Mouse (Mus musculus) kidney, postnatal 36 days (tissue): ENCODE data around the gene Drap1.

Experiments used
- DNase-seq, 2 experiments: peaks; one replicate each; pipeline ENCODE4 v3.0.0; 2021 to 2022; ENCODE audit warnings: mixed read lengths in 2 of 2

Drap1 gene

DNA sequence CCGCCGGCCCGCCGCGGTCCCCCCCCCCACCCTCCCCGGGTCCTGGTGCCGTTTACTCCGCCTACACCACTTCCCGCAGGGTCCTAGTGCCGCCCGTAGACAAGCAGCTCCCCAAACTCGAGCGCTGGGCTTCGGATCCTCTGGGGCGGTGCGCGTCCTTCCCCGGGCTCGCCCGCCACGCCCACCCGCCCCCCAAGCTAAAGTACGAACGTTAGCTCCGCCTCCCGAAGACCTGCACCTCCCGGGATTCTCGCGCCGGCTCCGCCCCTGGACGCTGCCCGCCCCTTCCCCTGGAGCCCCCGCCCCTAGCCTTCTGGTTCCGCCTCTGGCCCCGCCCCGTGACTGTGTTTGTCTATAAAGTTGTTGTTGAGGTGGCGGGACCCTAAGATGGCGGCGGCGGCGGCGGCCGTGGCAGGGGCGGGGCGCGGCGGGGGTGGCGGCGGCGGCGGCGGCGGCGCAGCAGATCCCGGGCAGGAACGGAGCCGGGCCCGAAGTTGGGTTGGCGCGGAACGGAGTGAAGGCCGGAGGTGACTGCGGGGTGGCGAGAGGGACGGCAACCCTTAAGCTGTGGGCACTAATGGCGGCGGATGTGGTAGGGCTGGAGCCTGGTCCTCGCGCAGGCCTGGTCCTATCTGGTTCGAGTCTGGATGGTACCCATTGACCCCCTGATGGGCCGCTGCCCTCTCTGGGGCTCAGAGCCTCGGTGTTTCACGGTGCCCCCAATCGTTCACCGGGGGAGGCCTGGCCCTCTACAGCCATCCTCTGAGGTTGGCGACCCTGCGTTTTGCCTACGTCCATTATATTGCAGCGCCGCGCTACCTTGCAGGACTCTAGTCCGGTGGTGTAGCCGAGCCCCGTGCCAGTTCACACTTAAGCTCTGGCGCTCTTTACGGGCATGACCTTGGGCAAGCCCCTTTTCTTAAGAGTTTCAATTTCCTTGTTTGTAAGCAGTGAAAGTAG lies at the start of gene Drap1, which contains the start of gene AI837181:
TSS of gene Drap1 (minus strand) at position 198 of the 960 bp plus-strand sequence.
TSS of gene AI837181 (plus strand) at position 363 of the 960 bp plus-strand sequence.
- peak; percentile 96 to 98 for DNase-seq

DNA sequence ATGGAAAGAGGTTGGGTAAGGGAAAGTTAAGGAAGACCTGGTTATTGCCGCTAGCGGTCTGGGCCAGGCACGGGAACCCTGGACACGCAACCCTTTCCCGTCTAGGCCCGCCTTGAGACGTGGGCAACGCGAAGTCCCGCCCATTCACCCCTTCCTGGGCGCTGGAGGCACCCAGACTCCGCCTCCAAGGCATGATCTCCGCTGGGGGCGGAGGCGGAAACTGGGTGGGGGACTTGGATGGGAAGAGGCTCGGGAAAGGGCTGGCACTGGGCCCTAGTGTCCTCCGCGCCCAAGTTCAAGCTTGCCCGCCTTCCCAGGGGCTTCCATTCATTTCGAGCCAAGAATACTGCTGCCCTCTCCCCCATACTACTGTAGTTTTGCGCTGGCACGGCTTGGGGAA lies 48.9 kb upstream of the Drap1 start, which contains the start of gene Efemp2:
TSS of gene Efemp2 (plus strand) at position 235 of the 400 bp plus-strand sequence.
- DNase-seq: peak; percentile 85 to 86

DNA sequence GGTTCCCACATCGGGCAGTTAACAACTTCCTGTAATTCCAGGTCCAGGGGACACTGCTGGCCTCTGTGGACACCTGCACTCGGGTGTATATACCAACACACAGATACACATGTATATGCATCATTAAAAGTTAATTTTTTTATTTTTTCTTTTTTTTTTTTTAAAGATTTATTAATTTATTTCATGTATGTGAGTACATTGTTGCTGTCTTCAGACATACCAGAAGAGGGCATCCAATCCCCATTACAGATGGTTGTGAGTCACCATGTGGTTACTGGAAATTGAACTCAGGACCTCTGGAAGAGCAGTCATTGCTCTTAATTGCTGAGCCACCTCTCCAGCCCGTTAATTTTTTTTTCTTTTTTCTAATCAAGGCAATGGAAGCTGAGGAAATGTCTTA lies 48.1 kb upstream of the Drap1 start:
- DNase-seq: no peak

DNA sequence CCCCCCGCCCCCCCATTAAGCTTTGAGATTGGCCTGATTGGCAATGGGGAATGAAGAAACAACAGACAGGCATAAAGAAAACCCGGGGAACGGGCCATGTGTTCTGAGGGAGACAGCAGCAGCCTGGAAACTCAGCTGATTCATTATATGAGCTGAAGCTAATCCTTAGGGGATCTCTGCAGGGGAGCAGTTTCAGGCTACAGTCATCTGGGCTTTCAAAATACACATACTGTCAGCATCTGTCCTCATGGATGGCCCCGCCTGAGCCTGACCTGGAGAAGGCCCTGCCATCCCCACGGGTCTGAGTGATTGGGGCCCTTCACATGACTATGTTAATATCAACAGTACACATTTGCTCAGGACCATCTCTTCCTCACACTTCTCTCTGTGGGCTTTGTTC lies 47.1 kb upstream of the Drap1 start:
- DNase-seq: no peak

DNA sequence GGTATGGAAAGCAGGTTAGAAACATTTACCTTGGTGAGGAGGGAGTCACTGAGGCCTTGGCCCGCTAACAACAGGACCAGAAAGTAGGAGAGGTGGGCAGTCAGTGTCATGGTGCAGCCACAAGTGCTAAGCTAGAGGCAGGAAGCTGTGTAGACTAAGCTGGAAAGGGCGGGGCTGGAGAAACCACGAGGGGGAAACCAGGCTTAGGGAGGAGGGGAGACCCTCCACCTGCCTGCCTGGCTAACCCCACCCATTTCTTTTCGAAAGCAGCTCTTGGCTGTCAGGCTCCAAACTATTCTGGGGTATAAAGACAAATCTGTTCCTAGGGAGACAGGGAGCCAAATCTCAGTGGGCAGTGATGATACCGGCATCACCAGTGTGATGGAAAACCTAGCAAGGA lies 43.6 kb upstream of the Drap1 start, which contains the start of gene Ctsw:
TSS of gene Ctsw (minus strand) at position 134 of the 400 bp plus-strand sequence.
- no peak for DNase-seq

DNA sequence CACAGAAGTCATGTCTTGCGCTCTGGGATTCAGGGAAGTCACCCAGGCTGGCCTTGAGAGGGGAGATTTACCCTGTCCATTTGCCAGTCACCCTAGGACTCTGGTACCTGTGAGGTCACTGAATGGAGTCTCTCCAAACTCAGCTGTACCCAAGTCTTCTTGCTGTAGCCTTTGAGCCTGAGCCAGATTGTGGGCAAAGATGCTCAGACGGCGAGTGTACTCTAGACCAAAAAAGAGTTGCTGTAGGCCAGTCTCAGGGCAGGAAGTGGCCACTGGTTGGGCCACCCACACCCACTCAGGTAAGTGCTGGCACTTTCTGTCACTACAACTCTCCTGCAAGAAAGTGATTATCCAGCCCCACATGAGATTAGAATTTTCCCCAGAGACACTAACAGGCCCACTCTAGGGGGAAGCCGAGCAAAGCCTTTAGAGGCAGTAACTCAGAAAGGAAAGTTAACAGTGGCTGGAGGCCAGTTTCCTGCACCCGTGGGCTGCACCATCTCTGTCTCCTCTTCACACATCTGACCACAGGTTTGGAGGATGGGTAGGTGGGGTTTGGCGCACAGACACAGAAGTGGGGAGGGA lies 42.2 kb upstream of the Drap1 start:
- no peak for DNase-seq

DNA sequence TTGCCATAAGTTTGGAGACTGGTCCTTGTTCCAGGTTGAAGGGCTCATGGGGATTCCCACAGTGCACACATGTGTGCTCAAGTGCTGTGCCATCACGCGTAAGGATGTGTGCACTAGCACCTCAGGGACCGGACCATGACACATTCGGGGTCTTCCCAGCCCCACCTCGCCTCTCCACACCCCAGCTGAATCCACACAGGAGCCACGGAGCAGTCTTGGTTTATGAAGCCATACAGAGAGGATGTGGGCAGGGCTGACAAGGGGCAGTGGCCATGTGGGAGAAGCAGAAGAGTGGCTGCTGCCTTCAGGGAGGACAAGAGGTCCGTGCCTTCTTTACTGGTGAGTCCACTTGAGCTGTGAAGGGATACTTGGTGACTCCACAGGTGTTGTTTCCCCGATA lies 40.3 kb upstream of the Drap1 start:
- DNase-seq: no peak

DNA sequence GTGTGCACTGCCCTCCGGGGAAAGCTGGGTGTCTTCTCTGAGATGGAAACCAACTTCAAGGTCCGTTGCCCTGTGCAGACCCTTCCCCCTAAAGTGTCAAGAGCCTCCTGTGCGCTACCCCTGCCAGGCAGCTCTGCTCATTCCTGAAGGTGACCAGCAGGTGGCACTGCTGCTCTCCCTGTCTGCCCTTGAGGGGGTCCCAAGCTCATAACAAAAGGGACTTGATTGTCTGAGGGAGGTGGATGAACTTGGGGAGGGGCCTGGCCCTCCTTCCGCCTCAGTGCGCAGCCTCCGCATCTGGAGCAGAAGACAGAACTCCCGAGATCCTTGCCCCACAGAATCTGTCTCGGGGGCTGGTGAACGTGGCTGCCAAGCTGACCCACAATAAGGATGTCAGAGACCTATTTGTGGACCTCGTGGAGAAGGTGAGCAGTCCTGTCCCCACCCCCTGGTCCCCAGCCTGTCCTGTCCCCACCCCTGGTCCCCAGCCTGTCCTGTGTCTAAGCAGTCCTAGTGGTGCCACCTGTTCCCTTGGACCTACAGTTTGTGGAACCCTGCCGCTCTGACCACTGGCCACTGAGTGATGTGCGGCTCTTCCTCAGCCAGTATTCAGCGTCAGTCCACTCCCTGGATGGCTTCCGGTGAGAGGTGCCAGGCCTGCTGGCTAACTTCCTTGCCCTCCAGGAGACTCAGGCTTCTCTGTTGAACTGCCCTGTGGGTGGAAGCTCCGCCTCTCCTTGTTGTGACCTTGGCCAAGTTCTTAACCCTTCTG lies 39.2 kb upstream of the Drap1 start:
- DNase-seq: peak; percentile 60 to 69

DNA sequence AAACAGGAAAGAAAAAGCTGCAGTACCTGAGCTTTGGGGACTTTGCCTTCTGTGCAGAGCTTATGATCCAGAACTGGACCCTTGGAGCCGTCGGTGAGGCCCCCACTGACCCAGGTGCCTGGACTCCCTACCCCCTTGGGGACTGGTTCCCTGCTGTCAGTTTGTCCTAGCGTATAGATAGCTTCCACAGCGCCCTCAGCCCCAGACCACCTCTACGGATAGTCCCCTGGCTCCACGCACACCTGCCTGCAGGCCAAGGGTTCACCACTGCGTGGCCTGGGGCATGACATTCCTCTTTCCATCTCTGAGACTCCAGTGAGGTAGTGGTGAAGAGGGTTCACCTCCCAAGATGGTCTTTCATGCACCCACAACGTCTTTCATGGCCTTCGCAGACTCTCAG lies 38.4 kb upstream of the Drap1 start:
- DNase-seq: no peak

DNA sequence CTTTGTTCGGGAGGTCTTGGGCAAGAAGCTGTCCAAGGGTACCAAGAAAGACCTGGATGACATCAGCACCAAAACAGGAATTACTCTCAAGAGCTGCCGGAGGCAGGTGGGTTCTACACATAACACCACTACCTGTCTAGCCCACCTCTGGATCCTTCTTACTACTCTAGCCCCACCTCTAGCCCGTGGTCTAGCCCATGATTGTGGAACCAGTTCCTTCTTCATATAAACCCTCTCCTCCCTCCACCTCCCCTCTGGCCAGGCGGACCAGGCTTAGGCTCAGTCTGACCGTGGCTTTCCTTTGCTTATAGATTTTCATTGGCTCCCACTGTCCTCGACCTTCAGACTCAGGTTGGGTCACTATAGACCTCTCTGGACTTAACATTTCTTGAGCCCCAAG lies 36.6 kb upstream of the Drap1 start:
- DNase-seq: no peak

DNA sequence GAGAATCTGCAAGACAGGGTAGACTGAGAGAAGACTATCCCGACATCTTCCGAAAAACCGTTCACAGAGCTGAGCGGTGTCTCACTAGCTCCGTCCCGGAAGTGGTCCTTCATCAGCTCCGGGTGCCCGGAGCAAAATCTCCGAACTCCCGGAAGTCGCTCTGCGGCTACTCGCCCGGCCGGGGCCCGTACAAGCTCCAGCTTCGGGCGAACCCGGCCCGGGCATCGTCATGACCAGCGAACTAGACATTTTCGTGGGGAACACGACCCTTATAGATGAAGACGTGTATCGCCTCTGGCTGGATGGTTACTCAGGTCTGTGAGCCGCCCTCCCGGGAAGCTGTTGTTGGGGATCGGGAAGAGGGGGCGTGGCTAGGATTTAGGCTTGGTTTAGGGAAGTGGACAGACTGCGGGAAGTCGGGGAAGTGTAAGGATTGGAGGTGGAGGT lies 35.7 kb upstream of the Drap1 start, which contains the start of gene Fibp:
TSS of gene Fibp (plus strand) at position 151 of the 447 bp plus-strand sequence.
- peak; percentile 87 to 92 for DNase-seq

DNA sequence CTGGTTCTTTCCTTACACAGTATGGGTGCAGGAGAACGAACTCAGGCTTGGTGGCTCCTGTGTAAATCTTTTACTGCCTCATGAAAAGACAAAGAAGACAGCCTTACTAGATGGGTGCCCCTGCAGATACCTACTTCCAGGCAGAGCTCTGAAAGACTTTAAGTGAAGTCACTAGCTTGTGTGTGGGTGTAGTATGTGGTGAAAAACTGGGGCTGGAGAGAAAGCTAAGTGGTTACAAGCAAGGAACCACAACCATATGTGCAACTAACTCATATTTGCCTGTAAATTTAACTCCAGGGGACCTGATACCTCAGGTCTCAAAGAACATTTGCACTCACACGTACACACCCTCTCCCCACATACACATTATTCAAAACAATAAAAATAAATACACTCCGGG lies 35.1 kb upstream of the Drap1 start:
- no peak for DNase-seq

DNA sequence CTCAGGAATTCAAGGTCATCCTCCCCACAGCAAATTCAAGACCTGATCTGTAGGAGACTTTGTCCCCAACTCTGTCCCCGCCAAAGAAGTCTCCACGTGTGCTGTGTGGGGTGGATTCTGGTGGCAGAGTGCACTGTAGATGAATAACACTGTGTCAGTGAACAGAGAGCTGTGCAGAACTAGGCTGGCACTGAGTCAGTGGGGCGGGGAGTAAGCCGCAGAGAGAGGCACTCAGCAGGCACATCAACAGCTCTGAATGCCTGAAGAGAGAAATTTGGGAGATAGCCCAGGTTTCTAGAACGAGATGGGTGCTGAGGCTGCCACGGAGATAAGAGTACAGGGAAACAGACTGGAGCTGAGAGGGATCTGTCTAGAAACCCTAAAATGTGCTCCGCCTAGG lies 34.2 kb upstream of the Drap1 start:
- DNase-seq: peak; percentile 47 to 58

DNA sequence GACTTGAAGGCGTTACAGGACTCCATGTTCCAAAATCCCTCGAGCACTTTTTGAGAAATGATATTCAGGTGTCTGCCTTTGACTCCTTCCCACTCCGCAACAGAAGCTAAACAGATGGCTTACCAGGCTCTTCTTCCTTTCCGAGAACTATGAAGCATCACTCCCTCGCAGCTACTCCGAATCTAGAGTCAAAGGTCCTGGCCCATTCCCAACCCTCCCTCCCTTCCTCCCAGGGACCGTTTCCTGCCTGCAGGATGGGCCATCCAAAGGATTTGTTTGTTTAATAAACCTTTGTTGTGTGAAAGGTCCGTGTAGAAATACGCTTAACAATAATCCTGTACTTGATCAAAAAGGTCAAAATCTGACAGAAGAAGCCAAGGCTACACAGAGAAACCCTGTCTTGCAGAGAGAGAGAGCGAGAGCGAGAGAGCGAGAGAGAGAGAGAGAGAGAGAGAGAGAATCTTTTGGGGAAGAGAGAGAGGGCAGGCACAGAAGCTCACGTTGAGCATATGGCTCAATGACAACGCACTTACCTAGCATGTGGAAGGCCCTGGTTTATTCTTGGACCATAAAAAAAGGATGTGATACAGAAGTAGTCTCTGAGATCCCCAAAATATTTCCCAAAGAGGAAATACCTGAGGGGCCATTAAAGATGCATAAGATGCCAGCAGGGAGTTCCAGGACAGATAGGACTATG lies 33.1 kb upstream of the Drap1 start, which contains the start of gene Ccdc85b:
TSS of gene Ccdc85b (minus strand) at position 149 of the 697 bp plus-strand sequence.
- DNase-seq: no peak

DNA sequence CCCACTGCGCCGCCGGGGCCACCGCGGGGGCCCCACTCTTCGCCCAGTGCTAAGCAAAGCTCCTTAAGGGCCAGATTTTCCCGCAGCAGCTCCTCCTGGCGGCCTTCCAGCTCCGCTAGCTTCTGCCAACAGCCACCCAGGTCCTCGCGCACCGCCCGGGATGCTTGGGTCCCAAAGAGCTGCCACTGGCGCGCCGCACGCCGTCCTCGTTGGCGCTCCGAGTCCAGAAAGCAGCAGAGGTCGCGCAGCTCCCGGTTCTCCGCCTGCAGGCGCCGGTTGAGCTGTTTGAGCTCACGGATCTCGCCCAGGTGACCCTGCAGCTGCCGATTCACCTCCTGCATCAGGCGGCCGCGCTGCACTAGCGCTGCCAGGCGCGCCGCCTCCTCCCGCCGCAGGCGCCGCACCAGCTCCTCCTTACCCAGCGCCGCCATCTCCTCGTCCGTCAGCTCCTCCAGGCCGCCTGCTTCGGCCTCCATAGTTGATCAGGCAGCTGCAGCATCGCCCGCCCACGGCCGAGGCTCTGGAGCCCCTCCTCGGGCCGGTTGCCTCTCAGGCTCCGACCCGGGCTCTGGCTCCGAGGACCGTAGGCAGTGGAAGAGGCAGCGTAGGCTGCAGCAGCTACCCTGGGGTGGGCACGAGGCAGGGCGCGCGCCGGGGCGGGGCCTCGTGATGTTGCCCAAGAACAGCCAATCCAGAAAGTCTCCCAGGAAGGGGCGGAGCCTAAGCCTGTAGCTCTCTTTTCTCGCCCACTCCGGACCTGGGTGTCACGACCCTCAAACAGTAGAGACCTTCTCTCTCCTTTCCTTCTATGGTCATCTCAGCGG lies 32.4 kb upstream of the Drap1 start:
- peak; percentile 97 to 99 for DNase-seq

DNA sequence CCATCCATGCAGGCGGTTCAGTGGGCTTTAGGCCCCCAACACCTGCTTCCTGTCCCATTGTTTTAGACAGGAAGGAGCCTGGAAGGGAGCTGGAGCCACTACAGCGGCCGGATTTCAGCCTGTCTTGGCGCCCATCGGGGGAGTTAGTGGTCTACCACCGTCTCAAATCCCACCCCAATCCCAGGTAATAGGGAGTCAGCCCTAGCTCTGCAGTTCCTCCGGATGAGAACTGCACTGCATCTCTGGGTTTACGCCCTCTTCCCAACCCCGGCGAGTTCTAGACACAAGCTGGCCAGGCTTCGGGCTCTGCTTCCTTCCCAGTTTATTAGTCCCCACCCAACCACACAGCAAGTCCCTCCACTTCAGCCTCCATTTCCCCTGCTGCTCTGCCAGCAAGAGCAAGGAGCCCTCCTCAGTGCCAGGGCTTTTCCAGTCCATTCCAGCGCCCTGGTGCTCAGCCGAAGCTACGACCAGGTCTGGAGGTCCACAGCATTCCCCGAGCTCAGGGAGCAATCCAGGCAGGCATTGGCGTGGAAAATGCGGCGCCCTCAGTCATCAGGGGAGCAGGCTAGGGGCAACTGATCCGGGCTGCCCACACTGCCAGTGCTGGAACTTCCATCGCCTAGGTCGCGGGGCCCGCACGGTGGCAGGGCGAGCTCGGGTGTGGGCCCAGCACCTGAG lies 31.6 kb upstream of the Drap1 start:
- peak; percentile 49 to 57 for DNase-seq

DNA sequence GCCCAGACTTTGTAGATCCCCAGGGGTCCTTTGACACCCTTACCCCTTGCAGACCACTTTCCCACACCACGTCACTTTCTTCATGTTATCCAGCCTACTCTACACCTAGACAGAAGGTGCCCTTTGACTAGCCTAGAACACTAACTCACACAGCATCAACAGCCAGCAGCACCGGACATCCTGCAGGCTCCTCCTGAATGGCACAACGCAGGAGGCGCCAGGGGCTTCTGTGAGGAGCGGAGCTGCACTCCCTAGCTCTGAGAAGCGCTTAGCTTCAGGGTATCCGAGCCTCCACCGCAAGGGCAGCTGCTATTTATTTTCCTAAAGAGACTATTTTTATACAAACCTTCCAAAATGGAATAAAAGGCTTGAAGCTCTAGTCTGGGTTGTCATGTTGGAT lies 30.8 kb upstream of the Drap1 start:
- peak in 1 of 2 experiments; percentile 31 for DNase-seq

DNA sequence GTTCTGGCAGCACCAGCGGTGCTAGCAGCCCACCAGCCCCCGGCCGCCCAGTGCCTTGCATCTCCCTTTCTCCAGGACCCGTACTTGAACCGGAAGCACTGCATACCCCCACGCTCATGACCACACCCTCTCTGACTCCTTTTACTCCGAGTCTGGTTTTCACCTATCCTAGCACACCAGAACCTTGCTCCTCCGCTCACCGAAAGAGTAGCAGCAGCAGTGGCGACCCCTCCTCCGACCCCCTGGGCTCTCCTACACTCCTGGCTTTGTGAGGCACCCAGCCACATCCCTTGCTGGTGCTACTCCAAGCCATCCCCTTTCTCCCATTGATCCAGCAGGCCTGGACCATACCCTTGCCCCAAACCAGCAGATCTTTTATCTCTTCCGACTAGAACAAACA lies 30.3 kb upstream of the Drap1 start:
- DNase-seq: no peak

DNA sequence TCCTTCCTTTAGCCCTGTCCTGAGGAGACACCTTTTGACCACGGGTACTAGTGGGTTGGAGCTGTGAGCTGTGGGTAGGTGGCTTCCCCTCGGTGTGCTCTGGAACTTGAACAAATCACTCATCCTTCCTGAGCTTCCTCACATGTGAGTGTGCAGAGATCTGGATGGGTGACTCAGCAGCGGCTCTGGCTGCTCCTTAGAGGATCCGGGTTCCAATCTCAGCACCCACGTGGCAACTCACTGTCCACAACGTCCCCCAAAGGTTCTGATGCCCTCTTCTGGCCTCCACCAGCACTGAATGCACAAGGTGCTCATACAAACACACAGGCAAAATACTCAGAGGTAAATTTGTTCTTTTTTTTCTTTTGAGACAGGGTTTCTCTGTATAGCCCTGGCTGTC lies 27.0 kb upstream of the Drap1 start:
- DNase-seq: no peak

DNA sequence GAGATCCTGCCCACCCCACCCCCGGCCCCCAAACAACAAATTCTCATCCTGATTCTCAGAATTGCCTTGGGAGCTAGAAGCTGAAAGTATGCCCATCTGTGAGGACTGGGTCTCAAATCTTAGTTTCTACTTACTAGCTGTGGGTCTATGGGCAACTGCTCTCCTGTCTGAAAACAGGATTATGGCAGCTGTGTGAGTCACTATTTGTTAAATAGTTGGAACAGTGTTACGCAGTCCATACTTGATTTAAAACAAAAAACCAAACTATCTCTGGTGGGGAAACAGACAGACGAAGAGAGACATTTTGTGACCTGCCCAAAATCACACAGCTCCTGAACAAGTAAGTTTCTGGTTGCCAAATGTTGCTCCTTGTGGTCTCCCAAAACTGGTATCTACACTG lies 24.9 kb upstream of the Drap1 start:
- no peak for DNase-seq
